ENCODE assay signal across 8 mouse cellular contexts in the genomic region with DNA sequence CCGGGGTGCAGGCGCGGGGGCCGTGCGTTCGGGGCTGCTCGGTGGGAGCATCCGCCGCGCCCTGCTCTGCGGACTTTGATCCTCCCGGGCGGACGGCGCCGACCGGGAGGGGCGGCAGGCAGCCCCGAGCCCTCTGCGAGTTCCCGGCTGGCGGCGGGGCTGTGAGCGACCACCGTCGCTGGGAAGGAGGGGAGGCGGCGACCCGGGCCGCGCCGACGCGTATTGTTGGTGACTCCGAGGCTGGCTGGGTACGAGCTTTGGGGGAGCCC. TPM values are rescaled to one million over a fixed set of nuclear protein-coding genes. Genes with fewer than 3 reads are reported as not detected.
DNase-seq lines count a peak whose midpoint lies in the region; ATAC-seq and TF ChIP-seq lines count a peak whose summit lies in the region.

No protein-coding gene starts in this region.

- no peaks in the 10 kb centered on the region for H3K27me3 ChIP-seq in heart, embryonic 10.5 days (ENCODE audit: insufficient read depth, poor library complexity, severe bottlenecking)
- peaks cover 32% of the 10 kb centered on the region for H3K27me3 ChIP-seq in E14TG2a.4 (ENCODE audit: insufficient read depth, low read length)
- no peaks in the 10 kb centered on the region for H3K27me3 ChIP-seq in heart, postnatal 0 days (ENCODE audit: control insufficient read depth, insufficient read depth, low read length)
- H3K27me3 ChIP-seq in midbrain, embryonic 10.5 days (ENCODE audit: low read depth, poor library complexity, severe bottlenecking), result peaks cover 73% of the 10 kb centered on the region

- H3K9me3 ChIP-seq in heart, embryonic 10.5 days, result no peaks in the 10 kb centered on the region
- no peaks in the 10 kb centered on the region for H3K9me3 ChIP-seq in E14TG2a.4 (ENCODE audit: low read length)
- H3K9me3 ChIP-seq in heart, postnatal 0 days (replicated peaks; ENCODE audit: control insufficient read depth, low read length), result no peaks in the 10 kb centered on the region
- H3K9me3 ChIP-seq in midbrain, embryonic 10.5 days (replicated peaks), result no peaks in the 10 kb centered on the region

- peak overlapping the region; percentile 85 for H3K9ac ChIP-seq in heart, postnatal 0 days (replicated peaks; ENCODE audit: low read depth, low read length)

- no peak for DNase-seq in heart, embryonic 10.5 days (ENCODE audit: low spot score)
- no peak for DNase-seq in heart, adult 18-20 months
- DNase-seq in heart, postnatal 0 days (ENCODE audit: low spot score), result no peak
- DNase-seq in midbrain, embryonic 10.5 days (ENCODE audit: low spot score), result no peak
- no peak for DNase-seq in adrenal gland, adult 8-10 months
- DNase-seq in layer of hippocampus, adult 8-10 months (ENCODE audit: low spot score in 2 of 2), result no peak
- no peak for DNase-seq in cerebellum, postnatal 14 days

- ATAC-seq in heart, postnatal 0 days (ENCODE audit: insufficient read depth, low read depth), result no peak; the same call in 1 of the 2 replicates

- peak overlapping the region; percentile 96 for H3K4me3 ChIP-seq in heart, embryonic 10.5 days
- peak overlapping the region; percentile 89 for H3K4me3 ChIP-seq in E14TG2a.4 (replicated peaks; ENCODE audit: low read length)
- peak overlapping the region; percentile 88 for H3K4me3 ChIP-seq in heart, postnatal 0 days (ENCODE audit: low read depth, low read length)
- peak overlapping the region; percentile 89 for H3K4me3 ChIP-seq in midbrain, embryonic 10.5 days

- no peak for TF ChIP-seq CTCF in E14TG2a.4 (conservative IDR thresholded peaks at IDR 0.05; ENCODE audit: low read length)
- TF ChIP-seq CTCF in heart, postnatal 0 days (IDR thresholded peaks at IDR 0.05; ENCODE audit: low read depth), result no peak

- peak overlapping the region; percentile 98 for H3K27ac ChIP-seq in heart, embryonic 10.5 days
- H3K27ac ChIP-seq in heart, postnatal 0 days (ENCODE audit: low read depth), result peak overlapping the region; percentile 93
- peak overlapping the region; percentile 93 for H3K27ac ChIP-seq in midbrain, embryonic 10.5 days (replicated peaks)

- H3K4me2 ChIP-seq in heart, postnatal 0 days (ENCODE audit: low read depth, low read length), result peak overlapping the region; percentile 100

- under 1% methylated on average over 36 of the region's 36 CpGs for WGBS in heart, embryonic 10.5 days
- 1% methylated on average over 34 of the region's 36 CpGs for WGBS in heart, postnatal 0 days
- WGBS in midbrain, embryonic 10.5 days, result under 1% methylated on average over 33 of the region's 36 CpGs

- 0 out of 2 replicates have a peak, but pooled peaks have one; percentile 7 for TF ChIP-seq EP300 in heart, postnatal 0 days (IDR thresholded peaks at IDR 0.05; ENCODE audit: low read depth)

- no peaks in the 10 kb centered on the region for H3K36me3 ChIP-seq in heart, embryonic 10.5 days
- H3K36me3 ChIP-seq in E14TG2a.4 (ENCODE audit: insufficient read depth, low read length), result no peaks in the 10 kb centered on the region
- no peaks in the 10 kb centered on the region for H3K36me3 ChIP-seq in heart, postnatal 0 days (replicated peaks; ENCODE audit: control insufficient read depth, insufficient read depth, low read length)
- H3K36me3 ChIP-seq in midbrain, embryonic 10.5 days, result no peaks in the 10 kb centered on the region

- peaks cover 55% of the 10 kb centered on the region for H3K4me1 ChIP-seq in heart, embryonic 10.5 days
- peaks cover 62% of the 10 kb centered on the region for H3K4me1 ChIP-seq in E14TG2a.4 (replicated peaks; ENCODE audit: low read depth, low read length)
- H3K4me1 ChIP-seq in heart, postnatal 0 days (ENCODE audit: control insufficient read depth, insufficient read depth), result peaks cover 43% of the 10 kb centered on the region
- H3K4me1 ChIP-seq in midbrain, embryonic 10.5 days, result peaks cover 69% of the 10 kb centered on the region

RNA-seq across cellular contexts. Expression of a gene that starts 48.7 kb away (rescaled TPM):
- polyA plus RNA-seq in heart, embryonic 10.5 days (2016; fragmentation: Nextera tagmentation; extraction: Ambion mirVana), result 12.1 and 14.3 TPM in 2 replicates
- total RNA-seq in heart, adult 18-20 months (2021), result 10 to 100 TPM; 34.0 to 34.4 TPM
- total RNA-seq in heart, postnatal 0 days (2014; rRNA removed; ENCODE audit: low replicate concordance), result 18.2 and 21.2 TPM in 2 replicates
- 6.7 and 8.7 TPM in 2 replicates for polyA plus RNA-seq in heart, postnatal 0 days (2015; fragmentation: Nextera tagmentation; extraction: Ambion mirVana)
- 4.5 and 4.8 TPM in 2 replicates for polyA plus RNA-seq in midbrain, embryonic 10.5 days (2016; fragmentation: Nextera tagmentation; extraction: Ambion mirVana)
- total RNA-seq in adrenal gland, adult 8-10 months (2022), result 10 to 100 TPM; 53.1 to 74.5 (median 62.9) TPM
- 10 to 100 TPM; 70.8 to 99.4 (median 89.0) TPM for total RNA-seq in layer of hippocampus, adult 8-10 months (2022)
